Mouse (Mus musculus) spleen, postnatal 36 days (tissue): ENCODE data around the gene Evl.
A peak's percentile ranks its signal among the peaks of the same experiment; 100 is the strongest.

Experiments
- DNase-seq, 2 experiments: peaks; one replicate each; pipeline ENCODE4 v3.0.0; 2022; ENCODE audit warnings: low spot score in 2 of 2, mixed read lengths in 1 of 2

Evl gene

GRCm38 (mm10) chr12:108591586-108591985 is 37.1 kb downstream of the Evl start:
- DNase-seq: no peak

DNA sequence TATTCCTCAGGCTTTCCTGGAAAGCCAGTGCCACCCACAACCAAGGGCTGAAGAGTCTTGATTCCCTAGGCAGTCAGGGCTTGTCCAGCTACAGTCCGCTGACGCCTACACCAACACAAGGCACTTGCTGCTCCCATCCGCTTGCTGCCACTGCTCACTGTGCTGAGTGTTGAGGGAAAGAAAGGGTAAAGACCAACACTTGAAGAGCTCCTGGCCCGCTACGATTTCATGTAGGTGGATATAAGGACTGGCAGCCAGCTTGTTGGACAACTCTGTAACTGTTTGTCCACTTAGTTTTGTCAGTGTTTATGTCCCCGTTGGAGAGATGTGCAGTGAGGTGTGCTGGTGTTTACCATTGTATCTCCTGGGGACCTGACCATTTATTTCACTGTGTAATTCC is 38.3 kb downstream of the Evl start:
- no peak for DNase-seq

GRCm38 (mm10) chr12:108600864-108601263 is 46.3 kb downstream of the Evl start:
- DNase-seq: no peak

DNA sequence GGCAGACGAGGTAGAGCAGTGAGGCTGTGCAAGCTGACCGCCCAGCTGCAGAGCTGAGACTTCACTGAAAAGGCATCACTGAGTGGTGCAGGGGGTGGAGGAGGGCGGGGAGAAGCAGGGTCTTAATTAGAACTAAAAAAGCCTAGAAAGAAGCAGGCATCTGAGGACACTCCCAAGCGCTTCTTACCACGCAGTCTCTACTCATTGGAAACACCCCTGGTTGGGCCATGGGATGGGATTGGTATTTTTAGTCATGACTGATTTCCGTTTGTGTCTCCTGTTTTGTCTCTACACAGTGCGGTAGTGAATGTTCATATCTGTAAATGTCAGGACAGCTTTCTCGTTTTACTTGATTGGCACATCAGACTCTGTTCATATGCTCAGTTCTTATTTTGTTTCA is 46.8 kb downstream of the Evl start:
- DNase-seq: no peak

GRCm38 (mm10) chr12:108604546-108604945 is 50.0 kb downstream of the Evl start:
- DNase-seq: no peak

GRCm38 (mm10) chr12:108605521-108606281 is 51.2 kb downstream of the Evl start:
- DNase-seq: no peak

- DNase-seq: no peak
Measured at GRCm38 (mm10) chr12:108606321-108606720, 51.8 kb downstream of the Evl start.

GRCm38 (mm10) chr12:108609446-108609845 is 54.9 kb downstream of the Evl start:
- no peak for DNase-seq

DNA sequence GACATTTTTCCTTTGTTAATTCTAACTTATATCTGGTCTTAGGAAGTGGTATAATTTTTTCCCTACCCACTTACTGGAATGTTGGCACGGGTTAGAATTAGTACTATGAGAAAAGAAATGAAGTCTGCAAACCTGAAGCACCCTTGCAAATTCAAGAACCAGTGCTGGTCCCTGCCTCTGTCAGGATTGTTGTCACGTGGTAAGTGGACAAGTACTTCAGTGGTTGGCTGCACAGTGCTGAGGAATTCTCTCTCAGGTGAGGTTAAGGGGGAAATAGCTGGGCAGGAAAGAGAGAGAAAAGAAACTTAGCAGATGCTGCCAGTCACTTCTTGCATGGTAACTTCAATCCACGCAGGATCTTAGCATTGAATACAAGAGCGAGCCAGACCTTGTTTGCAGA is 55.7 kb downstream of the Evl start:
- no peak for DNase-seq

DNA sequence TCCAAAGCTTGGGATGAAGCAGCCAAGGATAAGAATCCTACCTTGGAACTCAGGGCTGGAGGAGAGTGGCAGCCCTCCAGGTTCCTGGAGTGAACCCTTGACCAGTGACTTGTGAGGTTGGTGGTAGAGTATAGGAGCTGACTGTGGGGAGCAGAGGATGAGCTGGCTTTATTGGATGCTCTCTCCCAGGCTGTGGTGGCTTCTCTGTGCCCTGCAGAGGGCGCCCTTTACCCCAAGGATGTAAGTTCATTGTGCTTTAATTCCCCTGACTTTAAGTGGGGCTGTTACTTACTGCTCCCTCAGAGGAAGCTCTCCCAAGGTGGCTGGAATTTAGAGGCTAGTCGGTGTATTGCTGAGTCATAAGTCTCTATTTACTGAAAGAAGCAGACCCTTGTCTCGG is 58.6 kb downstream of the Evl start:
- peak; percentile 66 to 77 for DNase-seq

GRCm38 (mm10) chr12:108617511-108617910 is 63.0 kb downstream of the Evl start:
- no peak for DNase-seq

DNA sequence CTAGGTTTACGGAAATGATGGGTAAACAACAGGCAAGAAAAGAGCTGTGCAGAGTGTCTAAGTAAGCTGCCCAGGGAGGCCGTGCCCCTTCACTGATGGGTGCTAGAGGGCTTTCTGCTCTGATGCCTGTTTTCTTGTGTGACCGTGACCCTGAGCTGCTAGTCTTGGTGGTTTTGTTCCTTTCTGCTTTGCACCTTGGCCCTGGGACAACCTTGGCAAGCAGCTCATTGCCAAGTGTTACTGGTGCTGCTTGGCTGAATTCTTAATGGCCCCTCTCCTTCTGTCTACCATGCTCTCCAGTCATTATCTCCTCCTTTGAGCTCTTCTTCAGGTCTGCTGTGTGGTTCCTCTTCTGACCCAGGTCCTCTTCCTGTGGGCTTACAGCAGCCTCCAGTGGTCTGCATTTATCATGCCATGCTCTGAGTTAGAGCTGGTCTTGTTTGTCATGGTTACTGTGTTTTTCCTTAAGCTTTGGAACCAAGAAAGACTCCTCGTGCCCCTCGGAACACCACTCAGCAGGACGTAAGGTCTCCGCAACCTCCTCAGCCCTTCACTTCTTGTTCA is 65.4 kb downstream of the Evl start:
- no peak for DNase-seq

DNA sequence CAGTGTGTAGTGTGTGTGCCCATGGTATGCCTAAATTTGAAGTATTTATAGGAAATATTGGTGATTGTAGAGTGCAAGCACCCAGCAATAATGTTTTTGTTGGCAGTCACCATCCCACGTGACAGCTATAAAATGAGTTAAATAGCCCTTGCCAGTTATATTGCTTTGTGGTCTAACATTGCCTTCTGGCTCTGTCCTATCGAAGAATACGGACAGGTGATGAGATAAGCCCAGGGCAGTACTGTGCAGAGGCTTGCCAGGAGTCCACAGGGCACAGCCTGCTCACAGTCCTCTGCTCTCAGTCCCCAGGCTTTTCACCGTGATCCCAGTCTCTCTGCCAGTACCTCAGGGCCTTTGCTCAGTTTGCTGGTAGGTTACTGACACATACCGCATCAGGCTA is 67.9 kb downstream of the Evl start:
- no peak for DNase-seq

- no peak for DNase-seq
Measured at GRCm38 (mm10) chr12:108629556-108629955, 75.0 kb downstream of the Evl start.

DNA sequence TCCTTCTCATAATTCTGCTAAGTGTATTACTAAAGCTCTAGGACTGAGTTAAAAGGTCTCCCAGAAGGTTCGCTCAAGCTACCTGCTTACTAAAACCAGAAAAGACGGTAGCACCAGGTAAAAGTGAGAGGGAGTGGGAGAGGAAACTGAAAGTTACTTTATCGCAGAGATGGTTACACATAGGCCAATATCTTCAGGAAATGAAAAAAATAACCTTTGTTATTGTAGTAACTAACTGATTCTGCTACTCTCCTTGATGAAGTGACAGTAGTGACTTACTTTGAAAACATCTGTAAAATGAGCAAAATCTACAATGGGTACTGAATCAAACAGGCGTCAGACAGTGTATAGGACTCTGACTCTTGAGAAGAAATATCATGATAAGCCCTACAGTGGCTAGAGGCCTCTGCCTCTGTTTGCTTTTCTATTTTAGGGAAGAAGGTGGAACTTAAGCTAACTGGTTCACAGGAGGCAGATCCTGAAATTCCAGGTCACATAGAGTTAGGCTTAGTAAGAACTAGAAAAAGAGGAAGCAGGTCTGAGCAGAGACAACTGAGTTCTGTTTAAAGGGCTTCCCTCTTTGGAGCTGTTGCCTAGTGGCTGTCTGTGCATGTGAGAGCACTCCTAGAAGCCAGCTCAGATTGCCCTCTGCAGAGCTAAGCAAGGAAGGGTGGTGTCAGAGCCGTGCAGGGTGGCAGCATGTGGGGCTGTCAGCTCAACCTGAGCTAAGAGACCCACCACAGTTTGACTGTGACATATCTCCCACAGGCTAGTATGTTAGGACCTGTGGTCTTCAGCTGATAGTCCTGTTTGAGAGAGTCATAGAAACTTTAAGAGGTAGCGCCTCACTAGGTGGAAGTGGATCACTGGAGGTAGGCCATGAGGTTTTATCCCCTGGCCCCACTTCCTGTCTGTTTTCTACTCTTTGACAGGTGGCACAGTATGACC is 76.5 kb downstream of the Evl start:
- peak; percentile 61 to 64 for DNase-seq

GRCm38 (mm10) chr12:108632501-108632900 is 78.0 kb downstream of the Evl start:
- DNase-seq: no peak

DNA sequence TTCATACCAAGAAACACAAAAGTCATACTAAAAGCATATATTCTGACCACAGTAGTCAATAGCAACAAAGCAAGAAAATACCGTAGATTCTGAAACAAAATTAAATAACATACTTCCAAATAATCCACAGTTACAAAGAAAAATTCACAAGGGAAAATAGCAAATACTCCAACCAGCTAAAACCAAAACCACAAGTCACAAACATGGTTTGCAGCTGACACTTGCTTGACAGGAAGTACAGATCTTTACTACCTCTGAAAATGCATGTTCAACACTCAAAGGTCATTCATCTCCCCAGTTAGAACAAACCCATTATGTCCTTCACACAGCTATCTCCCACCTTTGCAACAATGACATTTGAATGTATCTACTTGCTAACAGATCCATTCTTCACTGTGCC is 79.5 kb downstream of the Evl start:
- no peak for DNase-seq

GRCm38 (mm10) chr12:108635501-108635900 is 81.0 kb downstream of the Evl start:
- peak; percentile 79 to 80 for DNase-seq

GRCm38 (mm10) chr12:108637440-108637839 is 82.9 kb downstream of the Evl start:
- no peak for DNase-seq

GRCm38 (mm10) chr12:108639126-108639525 is 84.6 kb downstream of the Evl start:
- DNase-seq: no peak

- DNase-seq: no peak
Measured at GRCm38 (mm10) chr12:108642019-108642418, 87.5 kb downstream of the Evl start.

DNA sequence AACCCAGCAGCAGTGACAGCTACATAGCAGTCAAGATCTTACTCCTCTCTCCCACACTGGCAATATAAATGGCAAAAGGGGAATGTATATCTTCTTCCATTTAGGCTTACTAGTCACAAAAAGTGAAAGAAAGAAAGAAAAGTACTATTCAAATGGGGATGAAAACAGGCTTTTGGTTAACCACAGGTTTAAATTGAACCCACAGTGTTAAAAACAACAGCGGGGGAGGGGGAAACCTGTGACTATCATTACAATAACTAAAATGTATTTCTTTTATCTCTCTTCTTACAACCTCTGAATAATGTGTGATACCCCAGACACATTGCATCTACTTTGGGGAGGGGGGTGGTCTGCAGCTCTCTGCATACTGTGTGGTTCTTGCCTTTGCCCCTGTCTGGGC is 91.7 kb downstream of the Evl start:
- no peak for DNase-seq

- DNase-seq: no peak
Measured at GRCm38 (mm10) chr12:108647784-108648183, 93.3 kb downstream of the Evl start.
